Mouse (Mus musculus) myocyte (in vitro differentiated cells): ENCODE results near the gene Tmem38b. TPM values are rescaled to one million over a fixed set of nuclear protein-coding genes. Genes with fewer than 3 reads are reported as not detected.

Experiments
- H3K27me3 ChIP-seq: one replicate; pipeline ENCODE4 v1.6.1; 2011; ENCODE audit not compliant: control insufficient read depth, insufficient read depth, insufficient read length
- H3K36me3 ChIP-seq: one replicate; pipeline ENCODE4 v1.6.1; 2011; ENCODE audit not compliant: control insufficient read depth, insufficient read depth
- H3K4me2 ChIP-seq: one replicate; pipeline ENCODE4 v1.6.1; 2011; ENCODE audit warnings: low read depth, control low read depth
- H3K4me3 ChIP-seq: one replicate; pipeline ENCODE4 v1.5.1; 2011; ENCODE audit warnings: mild to moderate bottlenecking, control low read depth, moderate library complexity
- H3K79me2 ChIP-seq: one replicate; pipeline ENCODE4 v1.6.1; 2011; ENCODE audit not compliant: control insufficient read depth, insufficient read depth
- H3ac ChIP-seq: one replicate; pipeline ENCODE4 v1.6.1; 2011; ENCODE audit not compliant: control insufficient read depth, insufficient read length
- CEBPB ChIP-seq: IDR thresholded peaks from 2 replicates; pipeline ENCODE4 v1.6.1; 2011; ENCODE audit warnings: mild to moderate bottlenecking, moderate library complexity; ENCODE audit not compliant: poor library complexity, insufficient read depth, severe bottlenecking
- E2F4 ChIP-seq: IDR thresholded peaks from one replicate; pipeline ENCODE4 v1.6.1; 2011; ENCODE audit warnings: mild to moderate bottlenecking, control low read depth, moderate library complexity; ENCODE audit not compliant: insufficient read depth
- MAX ChIP-seq: IDR thresholded peaks from one replicate; pipeline ENCODE4 v1.6.1; 2011; ENCODE audit warnings: low read depth, mild to moderate bottlenecking, control low read depth
- MYOD1 ChIP-seq, 3 experiments: IDR thresholded peaks; one replicate each; pipeline ENCODE4 v1.6.1; 2011; ENCODE audit warnings: control low read depth in 2 of 3, low read depth in 2 of 3, mild to moderate bottlenecking in 2 of 3, moderate library complexity in 1 of 3; ENCODE audit not compliant: insufficient read length in 2 of 3, control insufficient read depth in 1 of 3
- MYOG ChIP-seq, 3 experiments: IDR thresholded peaks; one replicate each; pipeline ENCODE4 v1.6.1; 2011; ENCODE audit warnings: control low read depth in 2 of 3, low read depth in 2 of 3, mild to moderate bottlenecking in 2 of 3; ENCODE audit not compliant: insufficient read length in 2 of 3, control insufficient read depth in 1 of 3, insufficient read depth in 1 of 3
- POLR2A ChIP-seq: IDR thresholded peaks from one replicate; pipeline ENCODE4 v1.6.1; 2011; ENCODE audit warnings: low read depth, mild to moderate bottlenecking, control low read depth, moderate library complexity; ENCODE audit not compliant: insufficient read length
- POLR2AphosphoS2 ChIP-seq: IDR thresholded peaks from one replicate; pipeline ENCODE4 v1.6.1; 2011; ENCODE audit warnings: low read depth, control low read depth; ENCODE audit not compliant: insufficient read length
- REST ChIP-seq: IDR thresholded peaks from one replicate; pipeline ENCODE4 v1.6.1; 2011; ENCODE audit warnings: mild to moderate bottlenecking, control low read depth, moderate library complexity; ENCODE audit not compliant: insufficient read depth, insufficient read length
- SRF ChIP-seq: IDR thresholded peaks from one replicate; pipeline ENCODE4 v1.6.1; 2011; ENCODE audit warnings: low read depth; ENCODE audit not compliant: control insufficient read depth, insufficient read length
- TCF12 ChIP-seq: IDR thresholded peaks from one replicate; pipeline ENCODE4 v1.6.1; 2011; ENCODE audit warnings: mild to moderate bottlenecking, control low read depth; ENCODE audit not compliant: poor library complexity, insufficient read depth, severe bottlenecking
- TCF3 ChIP-seq: IDR thresholded peaks from one replicate; pipeline ENCODE4 v1.6.1; 2011; ENCODE audit warnings: low read depth, control low read depth; ENCODE audit not compliant: insufficient read length
- USF1 ChIP-seq: IDR thresholded peaks from one replicate; pipeline ENCODE4 v1.6.1; 2011; ENCODE audit warnings: low read depth, mild to moderate bottlenecking, control low read depth, moderate library complexity
- polyA plus RNA-seq: library from polyadenylated mRNA; unstranded; fragments of >200 nt; fragmentation: generic; extraction: Trizol; gene quantifications from one replicate; pipeline ENCODE4 v1.2.1, GENCODE M21; 2012; ENCODE audit warnings: missing spikeins

Gene Tmem38b
- polyA plus RNA-seq, 1 experiment = 39.7 TPM

- peaks cover 22% of the 10 kb centered on the region for H3K79me2 ChIP-seq
- H3K27me3 ChIP-seq = no peaks in the 10 kb centered on the region
- TF ChIP-seq SRF = no peak
- TF ChIP-seq MYOG (IDR thresholded peaks at IDR 0.05; ENCODE audit: control insufficient read depth in 1 of 3, insufficient read depth in 1 of 3, insufficient read length in 2 of 3, low read depth in 2 of 3) = no peak
- no peak for TF ChIP-seq POLR2A
- no peak for TF ChIP-seq REST
- no peak for TF ChIP-seq USF1
- TF ChIP-seq MAX = no peak
- no peak for TF ChIP-seq POLR2AphosphoS2
- no peak for TF ChIP-seq TCF3
- no peak for TF ChIP-seq TCF12
- no peak for TF ChIP-seq MYOD1 (IDR thresholded peaks at IDR 0.05; ENCODE audit: control insufficient read depth in 1 of 3, insufficient read length in 2 of 3, low read depth in 2 of 3)
- TF ChIP-seq E2F4 = no peak
- TF ChIP-seq CEBPB = no peak
- H3ac ChIP-seq = no peak overlapping the region
- no peak overlapping the region for H3K4me2 ChIP-seq
- H3K4me3 ChIP-seq = no peak overlapping the region
- peaks cover 22% of the 10 kb centered on the region for H3K36me3 ChIP-seq
These were observed 22.5 kb downstream of the Tmem38b start for GRCm38 (mm10) chr4:53848308-53848707.

- no peak overlapping the region for H3ac ChIP-seq
- H3K36me3 ChIP-seq = peaks cover 23% of the 10 kb centered on the region
- H3K27me3 ChIP-seq = no peaks in the 10 kb centered on the region
- H3K4me2 ChIP-seq = no peak overlapping the region
- no peak overlapping the region for H3K4me3 ChIP-seq
- peaks cover 22% of the 10 kb centered on the region for H3K79me2 ChIP-seq
- TF ChIP-seq MAX (no peak), CEBPB (no peak), MYOD1 (IDR thresholded peaks at IDR 0.05; ENCODE audit: control insufficient read depth in 1 of 3, insufficient read length in 2 of 3, low read depth in 2 of 3) (no peak), USF1 (no peak), MYOG (IDR thresholded peaks at IDR 0.05; ENCODE audit: control insufficient read depth in 1 of 3, insufficient read depth in 1 of 3, insufficient read length in 2 of 3, low read depth in 2 of 3) (no peak), REST (no peak), E2F4 (no peak), SRF (no peak), TCF12 (no peak), POLR2AphosphoS2 (no peak), TCF3 (no peak), POLR2A (no peak)
These were observed 23.0 kb downstream of the Tmem38b start for GRCm38 (mm10) chr4:53848816-53849215.

GRCm38 (mm10) chr4:53849804-53850203, 24.0 kb downstream of the Tmem38b start:
- H3K4me2 ChIP-seq = no peak overlapping the region
- H3K36me3 ChIP-seq = peaks cover 24% of the 10 kb centered on the region
- TF ChIP-seq TCF3 (no peak), POLR2AphosphoS2 (no peak), MYOG (IDR thresholded peaks at IDR 0.05; ENCODE audit: control insufficient read depth in 1 of 3, insufficient read depth in 1 of 3, insufficient read length in 2 of 3, low read depth in 2 of 3) (no peak), USF1 (no peak), POLR2A (no peak), E2F4 (no peak), CEBPB (no peak), REST (no peak), TCF12 (no peak), MAX (no peak), SRF (no peak), MYOD1 (IDR thresholded peaks at IDR 0.05; ENCODE audit: control insufficient read depth in 1 of 3, insufficient read length in 2 of 3, low read depth in 2 of 3) (no peak)
- peaks cover 14% of the 10 kb centered on the region for H3K79me2 ChIP-seq
- H3K4me3 ChIP-seq = no peak overlapping the region
- no peaks in the 10 kb centered on the region for H3K27me3 ChIP-seq
- H3ac ChIP-seq = no peak overlapping the region

DNA sequence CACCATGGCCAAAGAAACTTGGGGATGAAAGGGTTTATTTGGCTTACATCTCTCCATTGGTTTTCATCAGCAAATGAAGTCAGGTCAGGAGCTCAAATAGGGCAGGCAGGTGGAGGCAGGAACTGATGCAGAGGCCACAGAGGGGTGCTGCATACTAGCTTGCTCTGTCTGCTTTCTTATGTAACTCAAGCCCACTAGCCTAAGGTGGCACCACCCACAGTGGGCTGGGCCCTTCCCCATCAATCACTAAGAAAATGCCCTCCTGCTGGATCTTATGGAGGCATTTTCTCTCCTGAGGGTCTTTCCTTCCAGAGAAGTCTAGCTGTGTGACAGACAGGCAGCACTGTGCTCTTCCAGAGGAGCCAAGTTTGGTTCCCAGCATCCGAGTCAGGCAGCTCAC, 27.5 kb downstream of the Tmem38b start:
- Histone ChIP-seq H3K79me2 (no peaks in the 10 kb centered on the region), H3K4me3 (no peak overlapping the region), H3K4me2 (no peak overlapping the region), H3ac (no peak overlapping the region), H3K27me3 (no peaks in the 10 kb centered on the region), H3K36me3 (peaks cover 33% of the 10 kb centered on the region)
- TF ChIP-seq REST = no peak
- TF ChIP-seq TCF3 = no peak
- no peak for TF ChIP-seq CEBPB
- TF ChIP-seq E2F4 = no peak
- no peak for TF ChIP-seq MYOG (IDR thresholded peaks at IDR 0.05; ENCODE audit: control insufficient read depth in 1 of 3, insufficient read depth in 1 of 3, insufficient read length in 2 of 3, low read depth in 2 of 3)
- TF ChIP-seq SRF = no peak
- no peak for TF ChIP-seq USF1
- no peak for TF ChIP-seq MAX
- TF ChIP-seq POLR2A = no peak
- no peak for TF ChIP-seq POLR2AphosphoS2

DNA sequence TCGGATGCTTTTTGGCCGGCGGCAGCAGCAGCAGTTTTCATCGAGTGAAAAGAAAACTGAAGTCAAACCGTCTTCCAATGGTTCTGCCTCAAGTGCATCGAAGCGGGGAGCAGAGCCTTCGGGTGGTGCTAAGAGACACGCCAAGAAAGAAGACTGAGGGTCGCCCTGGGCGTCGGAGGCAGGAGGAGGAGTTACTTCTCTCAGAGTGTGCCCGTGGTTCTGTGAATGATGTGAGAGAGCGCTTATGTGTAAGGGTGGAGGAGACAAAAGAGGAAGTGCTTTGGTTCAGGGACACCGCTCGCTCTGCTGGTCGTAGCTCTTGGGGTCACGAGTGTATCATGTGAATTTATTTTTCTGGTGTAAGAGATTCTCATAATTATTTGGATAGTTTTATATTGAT, 34.1 kb downstream of the Tmem38b start:
- TF ChIP-seq POLR2AphosphoS2 = no peak
- no peak for TF ChIP-seq USF1
- no peak for TF ChIP-seq MAX
- no peak for TF ChIP-seq CEBPB
- TF ChIP-seq MYOD1 (IDR thresholded peaks at IDR 0.05; ENCODE audit: control insufficient read depth in 1 of 3, insufficient read length in 2 of 3, low read depth in 2 of 3) = no peak
- TF ChIP-seq TCF12 = no peak
- TF ChIP-seq MYOG (IDR thresholded peaks at IDR 0.05; ENCODE audit: control insufficient read depth in 1 of 3, insufficient read depth in 1 of 3, insufficient read length in 2 of 3, low read depth in 2 of 3) = no peak
- TF ChIP-seq POLR2A = no peak
- no peak for TF ChIP-seq SRF
- no peak for TF ChIP-seq REST
- TF ChIP-seq E2F4 = no peak
- no peak for TF ChIP-seq TCF3
- no peaks in the 10 kb centered on the region for H3K27me3 ChIP-seq
- H3K4me3 ChIP-seq = no peak overlapping the region
- H3K36me3 ChIP-seq = peaks cover 13% of the 10 kb centered on the region
- H3K4me2 ChIP-seq = no peak overlapping the region
- no peaks in the 10 kb centered on the region for H3K79me2 ChIP-seq
- H3ac ChIP-seq = no peak overlapping the region
